Mouse (Mus musculus) left cerebral cortex, postnatal 4 days (tissue): ENCODE results near the gene Cd164l2. TPM values are rescaled to one million over a fixed set of nuclear protein-coding genes. Genes with fewer than 3 reads are reported as not detected.

Experiments
- DNase-seq: peaks from one replicate; pipeline ENCODE4 v3.0.0-alpha.2; 2022
- intact Hi-C: fragments of 180-260 bp; cut with DNase I; formaldehyde crosslinking; loops from one replicate; pipeline ENCODE4 v1.15.1; 2025
- total RNA-seq, 2 experiments: library from RNA; stranded (reverse); gene quantifications; 2 replicates each; pipeline ENCODE4 v1.2.3; 2021

The Cd164l2 gene
- total RNA-seq, 2 experiments from 2014 or later, result 0.72 to 1.8 TPM

- intact Hi-C loops, result no loop called here
- DNase-seq, result no peak
Measured at GRCm38 (mm10) chr4:133189396-133189795, 22.5 kb upstream of the Cd164l2 start.

- DNase-seq, result no peak
- intact Hi-C loops, result no loop called here
Measured at GRCm38 (mm10) chr4:133194482-133194881, 17.4 kb upstream of the Cd164l2 start.

GRCm38 (mm10) chr4:133195014-133195413 lies 16.9 kb upstream of the Cd164l2 start:
- intact Hi-C loops, result no loop called here
- no peak for DNase-seq

- intact Hi-C loops, result no loop called here
- no peak for DNase-seq
Measured at GRCm38 (mm10) chr4:133196136-133196535, 15.8 kb upstream of the Cd164l2 start.

- DNase-seq, result no peak
- intact Hi-C loops, result no loop called here
Measured at GRCm38 (mm10) chr4:133196852-133197251, 15.1 kb upstream of the Cd164l2 start.

- peak; percentile 56 for DNase-seq
- intact Hi-C loops, result no loop called here
Measured at GRCm38 (mm10) chr4:133197355-133197754, 14.6 kb upstream of the Cd164l2 start.

GRCm38 (mm10) chr4:133197801-133198286 lies 14.1 kb upstream of the Cd164l2 start:
- intact Hi-C loops, result no loop called here
- no peak for DNase-seq

GRCm38 (mm10) chr4:133198337-133199180 lies 13.4 kb upstream of the Cd164l2 start:
- intact Hi-C loops, result no loop called here
- peak; percentile 55 for DNase-seq

GRCm38 (mm10) chr4:133199743-133200142 lies 12.2 kb upstream of the Cd164l2 start:
- no peak for DNase-seq
- intact Hi-C loops, result no loop called here

- intact Hi-C loops, result no loop called here
- DNase-seq, result peak; percentile 71
Measured at GRCm38 (mm10) chr4:133200343-133200742, 11.6 kb upstream of the Cd164l2 start.

- intact Hi-C loops, result no loop called here
- DNase-seq, result peak; percentile 82
Measured at GRCm38 (mm10) chr4:133201006-133201771, 10.7 kb upstream of the Cd164l2 start.

- DNase-seq, result no peak
- intact Hi-C loops, result no loop called here
Measured at GRCm38 (mm10) chr4:133202254-133202653, 9.7 kb upstream of the Cd164l2 start.

GRCm38 (mm10) chr4:133203591-133203990 lies 8.3 kb upstream of the Cd164l2 start:
- intact Hi-C loops, result no loop called here
- DNase-seq, result no peak

GRCm38 (mm10) chr4:133204379-133204778 lies 7.6 kb upstream of the Cd164l2 start:
- DNase-seq, result no peak

GRCm38 (mm10) chr4:133209366-133209765 lies 2.6 kb upstream of the Cd164l2 start:
- DNase-seq, result peak; percentile 63
- intact Hi-C loops, result no loop called here

More at GRCm38 (mm10) chr4:133204379-133204778, 7.6 kb upstream of the Cd164l2 start:
- intact Hi-C loops, result no loop called here

GRCm38 (mm10) chr4:133210023-133210787 lies 1.7 kb upstream of the Cd164l2 start:
- peak; percentile 58 for DNase-seq
- intact Hi-C loops, result loop anchor here (10.0 kb wide), 1 partner anchor 195 kb away; the partner anchor contains the start of gene Ahdc1

GRCm38 (mm10) chr4:133210788-133211390 lies 1.0 kb upstream of the Cd164l2 start:
- DNase-seq, result no peak
- intact Hi-C loops, result loop anchor here (10.0 kb wide), 1 partner anchor 196 kb away; the partner anchor contains the start of gene Ahdc1

- intact Hi-C loops, result loop anchor here (10.0 kb wide), 1 partner anchor 198 kb away; the partner anchor contains the start of gene Ahdc1
- DNase-seq, result peak; percentile 89
Measured at GRCm38 (mm10) chr4:133212562-133213267, 784 bp downstream of the Cd164l2 start.

- intact Hi-C loops, result loop anchor here (10.0 kb wide), 1 partner anchor 198 kb away; the partner anchor contains the start of gene Ahdc1
- DNase-seq, result no peak
Measured at GRCm38 (mm10) chr4:133213268-133213590, 1.3 kb downstream of the Cd164l2 start.
